Mouse (Mus musculus): ENCODE measurements around the gene Rtbdn. TPM values are rescaled to one million over a fixed set of nuclear protein-coding genes. Genes with fewer than 3 reads are reported as not detected.

Gene Rtbdn
- total RNA-seq (2014; rRNA removed) = 4.8 and 10.4 TPM in 2 replicates
- 1.7 and 3.5 TPM in 2 replicates for polyA plus RNA-seq (2015; fragmentation: Nextera tagmentation; extraction: Ambion mirVana)

DNA sequence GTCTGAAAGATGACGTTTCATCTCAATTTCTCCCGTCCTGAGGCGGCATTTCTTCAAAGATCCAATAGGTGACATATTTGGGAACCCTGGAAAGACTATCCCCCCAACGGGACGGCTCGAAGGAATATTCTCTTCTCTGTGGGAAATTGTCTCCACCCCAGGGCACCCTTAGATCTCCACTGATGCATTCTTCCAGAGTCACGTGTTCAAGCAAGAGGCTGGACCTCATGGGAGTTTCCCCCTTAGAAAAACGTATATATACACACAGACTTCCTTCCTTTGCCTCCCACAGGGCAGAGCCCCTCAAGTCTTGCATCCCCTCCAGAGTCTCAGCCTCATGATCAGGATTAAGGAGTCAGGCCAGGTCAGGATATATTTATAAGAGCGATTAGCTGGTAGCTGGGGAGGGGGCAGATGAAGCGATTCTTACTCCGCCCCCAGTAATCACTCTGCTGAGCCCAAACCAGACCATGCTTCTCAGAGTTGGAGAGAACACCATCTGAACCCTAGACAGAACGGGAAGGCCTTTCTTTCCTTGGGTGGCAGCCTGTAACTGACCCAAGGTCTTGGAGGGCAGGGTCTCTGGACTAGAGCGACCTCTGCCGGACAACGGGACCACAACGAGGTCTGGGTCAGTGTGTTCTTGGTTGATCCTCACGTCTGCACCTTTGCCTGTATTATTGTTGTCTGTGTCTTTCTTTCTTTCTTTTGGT is at the start of gene Rtbdn:
Rtbdn (plus strand) TSS at position 464 of the 713 bp plus-strand sequence.
- Histone ChIP-seq H3K4me1 (ENCODE audit: insufficient read depth) (0 out of 2 replicates have a peak, but pooled peaks cover 9% of the 10 kb centered on the region), H3K27ac (ENCODE audit: low read depth, low read length) (peak within 1 kb of the TSS; percentile 84), H3K4me3 (ENCODE audit: low read depth, low read length) (peak within 1 kb of the TSS; percentile 77), H3K9me3 (ENCODE audit: low read length) (no peaks in the 10 kb centered on the region), H3K4me2 (ENCODE audit: low read depth) (peak within 1 kb of the TSS; percentile 69), H3K27me3 (ENCODE audit: insufficient read depth, low read length) (peaks cover 14% of the 10 kb centered on the region; the same call in 1 of the 2 replicates), H3K9ac (peak within 1 kb of the TSS; percentile 80), H3K36me3 (ENCODE audit: insufficient read depth) (no peaks in the 10 kb centered on the region)
- peak; percentile 38 for ATAC-seq
- peak; percentile 50 for TF ChIP-seq CTCF (IDR thresholded peaks at IDR 0.05; ENCODE audit: low read depth)
- peak; percentile 65 for DNase-seq
- WGBS = 8% methylated on average over 17 of the region's 17 CpGs

DNA sequence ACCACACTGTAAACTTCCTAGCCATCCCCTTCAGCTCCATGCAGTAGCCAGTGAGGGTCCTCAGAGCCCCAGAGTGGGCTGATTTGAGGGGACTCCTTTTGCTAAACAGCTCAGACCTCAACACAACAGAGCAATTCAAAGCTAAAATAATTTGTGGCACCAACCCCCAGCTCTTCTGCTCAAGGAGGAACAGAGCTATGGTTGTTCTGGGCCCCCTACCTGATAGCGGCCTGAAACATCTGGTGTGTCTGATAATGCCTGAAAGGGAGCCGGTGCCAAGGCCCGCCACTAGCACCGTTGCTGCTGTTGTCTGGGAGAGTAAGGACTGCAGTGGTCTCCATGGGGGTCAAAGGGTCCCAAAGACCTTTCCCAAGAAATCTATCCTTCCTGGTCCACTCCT is 45.7 kb upstream of the Rtbdn start:
- Histone ChIP-seq H3K36me3 (ENCODE audit: insufficient read depth) (no peaks in the 10 kb centered on the region), H3K27ac (ENCODE audit: low read depth, low read length) (no peak overlapping the region), H3K27me3 (ENCODE audit: insufficient read depth, low read length) (no peaks in the 10 kb centered on the region), H3K9me3 (ENCODE audit: low read length) (no peaks in the 10 kb centered on the region), H3K4me3 (ENCODE audit: low read depth, low read length) (no peak overlapping the region), H3K9ac (no peak overlapping the region), H3K4me2 (ENCODE audit: low read depth) (no peak overlapping the region), H3K4me1 (ENCODE audit: insufficient read depth) (peaks cover 5% of the 10 kb centered on the region; the same call in 1 of the 2 replicates)
- no peak for TF ChIP-seq CTCF (IDR thresholded peaks at IDR 0.05; ENCODE audit: low read depth)
- 81% methylated on average over 4 of the region's 4 CpGs for WGBS
- no peak for ATAC-seq
- DNase-seq = no peak

DNA sequence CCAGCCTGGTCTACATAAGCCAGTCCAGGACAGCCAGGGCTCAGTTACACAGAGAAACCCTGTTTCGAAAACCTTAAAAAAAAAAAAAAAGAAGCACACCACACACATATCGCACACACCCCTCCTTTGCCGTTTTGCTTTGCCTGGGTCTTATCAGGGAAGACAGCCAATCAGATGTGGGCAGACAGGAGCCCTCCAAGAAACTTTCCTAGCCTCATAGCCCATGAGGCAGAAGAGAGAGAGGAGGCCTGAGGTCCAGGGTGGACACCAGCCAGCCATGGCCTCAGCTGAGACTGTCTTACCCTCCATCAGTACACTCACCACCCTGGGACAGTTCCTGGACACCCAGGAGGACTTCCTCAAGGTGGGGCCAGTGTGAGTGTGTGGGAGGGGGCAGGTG is 45.0 kb upstream of the Rtbdn start, which contains the start of gene Klf1:
Klf1 (plus strand) TSS at position 177 of the 400 bp plus-strand sequence.
- TF ChIP-seq CTCF (IDR thresholded peaks at IDR 0.05; ENCODE audit: low read depth) = no peak
- Histone ChIP-seq H3K9ac (peak within 1 kb of the TSS; percentile 50), H3K9me3 (ENCODE audit: low read length) (no peaks in the 10 kb centered on the region), H3K36me3 (ENCODE audit: insufficient read depth) (no peaks in the 10 kb centered on the region), H3K4me2 (ENCODE audit: low read depth) (peak within 1 kb of the TSS; percentile 97), H3K27ac (ENCODE audit: low read depth, low read length) (no peak within 1 kb of the TSS), H3K4me3 (ENCODE audit: low read depth, low read length) (peak within 1 kb of the TSS; percentile 45), H3K4me1 (ENCODE audit: insufficient read depth) (peaks cover 5% of the 10 kb centered on the region; the same call in 1 of the 2 replicates), H3K27me3 (ENCODE audit: insufficient read depth, low read length) (no peaks in the 10 kb centered on the region)
- DNase-seq (no peak), ATAC-seq (no peak)
- WGBS = 71% methylated on average over 3 of the region's 3 CpGs

DNA sequence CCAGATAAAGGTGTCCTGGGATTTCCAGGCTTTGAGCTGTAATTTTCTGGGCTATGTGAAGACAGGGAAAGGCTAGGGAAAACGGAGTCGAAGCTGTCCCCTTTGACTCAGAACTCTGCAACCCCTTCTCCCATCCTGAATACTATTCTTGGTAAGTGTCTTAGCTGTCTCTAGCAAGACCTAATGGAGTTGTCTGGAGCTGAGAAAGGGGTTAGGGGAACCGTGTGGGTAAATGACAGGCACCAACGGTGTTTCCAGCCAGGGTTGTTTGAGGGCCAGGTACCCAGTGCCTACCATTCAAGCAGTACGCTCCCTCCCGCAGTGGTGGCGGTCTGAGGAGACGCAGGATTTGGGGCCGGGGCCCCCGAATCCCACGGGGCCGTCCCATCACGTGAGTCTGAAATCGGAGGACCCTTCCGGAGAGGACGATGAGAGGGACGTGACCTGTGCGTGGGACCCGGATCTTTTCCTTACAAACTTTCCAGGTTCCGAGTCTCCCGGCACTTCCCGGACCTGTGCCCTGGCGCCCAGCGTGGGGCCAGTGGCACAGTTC is 44.3 kb upstream of the Rtbdn start:
- H3K9ac ChIP-seq = peak overlapping the region; percentile 50
- no peak overlapping the region for H3K27ac ChIP-seq (ENCODE audit: low read depth, low read length)
- no peaks in the 10 kb centered on the region for H3K27me3 ChIP-seq (ENCODE audit: insufficient read depth, low read length)
- peaks cover 5% of the 10 kb centered on the region; the same call in 1 of the 2 replicates for H3K4me1 ChIP-seq (ENCODE audit: insufficient read depth)
- WGBS = 4% methylated on average over 24 of the region's 24 CpGs
- peak overlapping the region; percentile 45 for H3K4me3 ChIP-seq (ENCODE audit: low read depth, low read length)
- no peaks in the 10 kb centered on the region for H3K36me3 ChIP-seq (ENCODE audit: insufficient read depth)
- ATAC-seq (no peak; the same call in 1 of the 2 replicates), DNase-seq (no peak)
- TF ChIP-seq CTCF (IDR thresholded peaks at IDR 0.05; ENCODE audit: low read depth) = no peak
- H3K9me3 ChIP-seq (ENCODE audit: low read length) = no peaks in the 10 kb centered on the region
- peak overlapping the region; percentile 97 for H3K4me2 ChIP-seq (ENCODE audit: low read depth)

DNA sequence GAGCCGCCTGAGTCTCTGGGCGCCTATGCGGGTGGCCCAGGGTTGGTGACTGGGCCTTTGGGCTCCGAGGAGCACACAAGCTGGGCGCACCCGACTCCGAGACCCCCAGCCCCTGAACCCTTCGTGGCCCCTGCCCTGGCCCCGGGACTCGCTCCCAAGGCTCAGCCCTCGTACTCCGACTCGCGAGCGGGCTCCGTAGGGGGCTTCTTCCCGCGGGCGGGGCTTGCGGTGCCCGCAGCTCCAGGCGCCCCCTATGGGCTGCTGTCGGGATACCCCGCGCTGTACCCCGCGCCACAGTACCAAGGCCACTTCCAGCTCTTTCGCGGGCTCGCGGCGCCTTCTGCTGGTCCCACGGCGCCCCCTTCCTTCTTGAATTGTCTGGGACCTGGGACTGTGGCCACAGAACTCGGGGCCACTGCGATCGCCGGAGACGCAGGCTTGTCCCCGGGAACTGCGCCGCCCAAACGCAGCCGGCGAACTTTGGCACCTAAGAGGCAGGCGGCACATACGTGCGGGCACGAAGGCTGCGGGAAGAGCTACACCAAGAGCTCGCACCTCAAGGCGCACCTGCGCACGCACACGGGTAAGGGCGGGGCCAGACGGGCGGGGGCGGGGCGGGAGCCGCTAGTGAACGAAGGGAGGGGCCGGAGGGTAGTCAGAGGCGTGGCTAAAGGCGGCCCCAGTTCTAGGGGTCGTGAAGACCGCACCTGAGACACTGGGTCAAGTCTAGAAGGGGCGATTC is 43.7 kb upstream of the Rtbdn start:
- DNase-seq (peak; percentile 89), ATAC-seq (peak; percentile 93)
- TF ChIP-seq CTCF (IDR thresholded peaks at IDR 0.05; ENCODE audit: low read depth) = peak; percentile 86
- Histone ChIP-seq H3K27ac (ENCODE audit: low read depth, low read length) (no peak overlapping the region), H3K4me1 (ENCODE audit: insufficient read depth) (peaks cover 5% of the 10 kb centered on the region; the same call in 1 of the 2 replicates), H3K9me3 (ENCODE audit: low read length) (no peaks in the 10 kb centered on the region), H3K9ac (peak overlapping the region; percentile 50), H3K36me3 (ENCODE audit: insufficient read depth) (no peaks in the 10 kb centered on the region), H3K4me2 (ENCODE audit: low read depth) (peak overlapping the region; percentile 97), H3K27me3 (ENCODE audit: insufficient read depth, low read length) (no peaks in the 10 kb centered on the region), H3K4me3 (ENCODE audit: low read depth, low read length) (peak overlapping the region; percentile 45)
- WGBS = 2% methylated on average over 67 of the region's 68 CpGs

DNA sequence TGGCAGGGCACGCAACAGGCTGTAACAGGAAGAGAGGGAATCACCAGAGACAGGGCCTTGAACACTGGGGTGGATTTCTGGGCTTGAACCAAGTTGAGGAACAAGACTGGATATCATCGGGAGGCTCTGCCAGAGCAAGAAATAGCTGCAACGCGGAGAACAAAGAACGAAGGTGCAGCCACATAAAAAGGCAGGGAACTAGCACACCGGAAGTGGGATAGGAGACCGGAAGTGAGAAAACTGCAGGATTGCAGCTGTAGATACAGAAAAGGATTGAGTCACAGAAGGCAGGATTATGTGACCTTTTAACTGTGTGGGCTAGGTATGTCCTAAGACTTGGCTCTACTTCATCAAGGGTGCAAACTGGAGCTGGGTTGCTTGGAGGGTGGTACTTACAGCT is 42.4 kb upstream of the Rtbdn start:
- no peaks in the 10 kb centered on the region; the same call in 1 of the 2 replicates for H3K36me3 ChIP-seq (ENCODE audit: insufficient read depth)
- H3K4me1 ChIP-seq (ENCODE audit: insufficient read depth) = peaks cover 5% of the 10 kb centered on the region; the same call in 1 of the 2 replicates
- no peaks in the 10 kb centered on the region for H3K9me3 ChIP-seq (ENCODE audit: low read length)
- no peak overlapping the region for H3K27ac ChIP-seq (ENCODE audit: low read depth, low read length)
- ATAC-seq (no peak), DNase-seq (no peak)
- 90% methylated on average over 7 of the region's 7 CpGs for WGBS
- H3K9ac ChIP-seq = no peak overlapping the region
- TF ChIP-seq CTCF (IDR thresholded peaks at IDR 0.05; ENCODE audit: low read depth) = no peak
- H3K27me3 ChIP-seq (ENCODE audit: insufficient read depth, low read length) = no peaks in the 10 kb centered on the region; the same call in 1 of the 2 replicates
- no peak overlapping the region for H3K4me2 ChIP-seq (ENCODE audit: low read depth)
- no peak overlapping the region for H3K4me3 ChIP-seq (ENCODE audit: low read depth, low read length)
